Mouse (Mus musculus): ENCODE results near the gene Gmds. TPM values are rescaled to one million over a fixed set of nuclear protein-coding genes. Genes with fewer than 3 reads are reported as not detected.

Gene Gmds
- polyA plus RNA-seq, 1 experiment, result 8.8 TPM

DNA sequence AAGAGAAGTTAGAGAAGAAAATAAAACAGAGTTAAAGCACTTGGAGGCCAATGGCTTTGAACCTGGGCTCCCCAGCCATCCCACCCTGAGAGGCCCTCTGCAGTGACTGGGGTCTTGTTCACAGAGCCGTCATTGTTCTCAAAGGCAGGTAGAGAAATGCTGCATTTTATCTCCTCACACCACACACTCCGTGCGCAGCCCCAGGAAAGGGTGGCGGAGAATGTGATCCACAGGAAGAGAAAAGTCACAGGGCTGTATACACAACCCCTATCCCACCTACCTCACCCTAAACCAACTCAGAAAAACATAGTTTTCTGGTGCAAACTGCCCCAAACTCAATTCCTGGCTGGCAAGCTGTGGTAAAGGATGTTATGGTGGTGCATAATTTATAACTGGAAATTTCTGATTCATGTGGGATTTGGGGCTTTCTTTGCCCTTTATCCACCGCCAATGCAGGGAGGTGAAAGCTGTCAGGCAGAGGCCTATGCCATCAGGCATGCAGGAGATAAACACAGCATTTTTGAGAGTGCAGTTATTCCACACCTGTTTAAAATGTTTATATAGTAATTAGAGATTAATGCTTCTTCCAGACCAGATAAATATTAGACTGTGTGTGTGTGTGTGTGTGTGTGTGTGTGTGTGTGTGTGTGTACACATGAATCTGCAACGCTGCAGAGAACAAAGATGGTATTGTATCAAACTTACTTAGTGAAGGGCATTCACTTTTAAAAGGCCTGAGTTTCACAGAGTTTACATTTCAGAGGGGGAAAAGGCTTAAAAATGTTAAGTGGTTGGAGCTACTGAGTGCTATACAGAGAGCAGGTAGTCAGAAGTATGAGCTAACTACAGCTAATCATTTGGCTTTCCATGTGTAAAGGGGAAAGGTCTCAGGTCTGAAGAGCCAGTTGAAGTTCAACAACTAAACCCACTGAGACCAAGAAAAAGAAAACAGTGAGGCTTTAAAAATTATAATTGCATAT, 290.3 kb downstream of the Gmds start:
- TF ChIP-seq POLR2A (IDR thresholded peaks at IDR 0.05; ENCODE audit: borderline replicate concordance, low read depth, low read length) (no peak), CTCF (IDR thresholded peaks at IDR 0.05; ENCODE audit: low read depth, low read length) (no peak)
- H3K4me3 ChIP-seq (ENCODE audit: insufficient read depth, low read length), result no peak overlapping the region
- peaks cover 13% of the 10 kb centered on the region for H3K4me1 ChIP-seq (ENCODE audit: control insufficient read depth, insufficient read depth, low read length)
- no peak overlapping the region for H3K27ac ChIP-seq (ENCODE audit: insufficient read depth, low read depth, low read length)

DNA sequence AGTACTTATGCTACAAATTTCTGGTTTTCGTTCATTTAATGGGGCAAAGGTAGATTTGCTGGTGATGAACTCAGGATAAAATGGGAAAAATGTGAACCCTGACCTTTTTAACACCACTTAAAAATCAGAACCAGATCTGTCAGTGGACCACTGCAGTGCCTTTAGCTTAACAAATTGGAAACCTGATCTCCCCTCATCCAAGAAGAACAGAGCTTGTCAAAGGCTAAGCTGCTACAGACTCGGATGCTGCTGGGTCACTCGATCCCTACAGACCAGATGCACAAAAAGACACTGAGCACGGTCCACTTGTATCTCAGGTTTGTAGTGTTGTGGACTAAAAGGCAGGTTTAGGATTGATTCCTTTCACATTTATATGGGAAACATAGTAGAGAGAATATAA, 291.6 kb downstream of the Gmds start:
- Histone ChIP-seq H3K4me3 (ENCODE audit: insufficient read depth, low read length) (no peak overlapping the region), H3K27ac (ENCODE audit: insufficient read depth, low read depth, low read length) (no peak overlapping the region), H3K4me1 (ENCODE audit: control insufficient read depth, insufficient read depth, low read length) (peaks cover 15% of the 10 kb centered on the region)
- TF ChIP-seq CTCF (IDR thresholded peaks at IDR 0.05; ENCODE audit: low read depth, low read length), result no peak

DNA sequence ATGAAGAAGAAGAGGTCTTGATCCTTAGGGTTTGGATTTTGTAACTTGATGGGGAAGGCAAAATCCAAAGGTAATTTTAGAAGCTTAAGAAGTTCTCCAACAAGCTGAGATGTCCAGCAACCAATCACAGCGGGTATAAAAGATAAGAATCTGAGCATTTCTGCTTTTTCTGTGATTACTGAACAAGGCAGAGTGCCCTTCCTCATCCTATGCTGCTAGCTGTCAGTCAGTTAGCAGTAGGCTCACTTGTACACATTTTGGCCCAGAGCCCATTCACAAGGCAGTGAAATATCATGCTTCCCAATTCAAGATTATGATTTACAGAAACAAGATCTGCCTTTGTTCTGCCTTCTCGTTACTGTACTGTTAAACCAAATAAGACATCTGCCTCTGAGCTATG, 295.8 kb downstream of the Gmds start:
- Histone ChIP-seq H3K27ac (ENCODE audit: insufficient read depth, low read depth, low read length) (no peak overlapping the region), H3K4me3 (ENCODE audit: insufficient read depth, low read length) (no peak overlapping the region), H3K4me1 (ENCODE audit: control insufficient read depth, insufficient read depth, low read length) (peaks cover 5% of the 10 kb centered on the region)
- TF ChIP-seq CTCF (IDR thresholded peaks at IDR 0.05; ENCODE audit: low read depth, low read length) (no peak), POLR2A (IDR thresholded peaks at IDR 0.05; ENCODE audit: borderline replicate concordance, low read depth, low read length) (no peak)

GRCm38 (mm10) chr13:32040822-32041221, 297.7 kb downstream of the Gmds start:
- no peak overlapping the region for H3K27ac ChIP-seq (ENCODE audit: insufficient read depth, low read depth, low read length)
- peaks cover 4% of the 10 kb centered on the region for H3K4me1 ChIP-seq (ENCODE audit: control insufficient read depth, insufficient read depth, low read length)
- no peak for TF ChIP-seq POLR2A (IDR thresholded peaks at IDR 0.05; ENCODE audit: borderline replicate concordance, low read depth, low read length)
- no peak for TF ChIP-seq CTCF (IDR thresholded peaks at IDR 0.05; ENCODE audit: low read depth, low read length)
- no peak overlapping the region for H3K4me3 ChIP-seq (ENCODE audit: insufficient read depth, low read length)

DNA sequence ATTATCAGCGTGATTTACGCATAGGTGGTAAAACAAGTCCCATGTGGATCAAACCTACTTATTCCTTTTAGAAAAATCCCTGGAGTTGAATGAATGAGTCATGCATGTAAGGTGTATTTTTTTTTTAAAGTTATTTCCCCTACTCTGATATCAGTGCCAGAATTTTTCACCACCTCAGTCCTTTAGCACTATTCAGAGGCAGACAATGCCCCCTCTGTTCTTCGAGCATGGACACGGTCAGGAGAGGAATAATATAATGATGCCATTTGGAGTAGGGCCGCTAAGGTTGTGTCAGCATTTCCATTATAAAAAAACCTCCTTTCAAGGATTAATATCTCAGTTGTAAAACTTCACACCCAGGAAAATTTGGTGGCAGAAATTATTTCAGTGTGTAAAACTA, 301.6 kb downstream of the Gmds start:
- Histone ChIP-seq H3K4me3 (ENCODE audit: insufficient read depth, low read length) (no peak overlapping the region), H3K27ac (ENCODE audit: insufficient read depth, low read depth, low read length) (no peak overlapping the region), H3K4me1 (ENCODE audit: control insufficient read depth, insufficient read depth, low read length) (no peaks in the 10 kb centered on the region)
- TF ChIP-seq CTCF (IDR thresholded peaks at IDR 0.05; ENCODE audit: low read depth, low read length) (no peak), POLR2A (IDR thresholded peaks at IDR 0.05; ENCODE audit: borderline replicate concordance, low read depth, low read length) (no peak)

GRCm38 (mm10) chr13:32034799-32035448, 303.6 kb downstream of the Gmds start:
- TF ChIP-seq POLR2A (IDR thresholded peaks at IDR 0.05; ENCODE audit: borderline replicate concordance, low read depth, low read length) (no peak), CTCF (IDR thresholded peaks at IDR 0.05; ENCODE audit: low read depth, low read length) (no peak)
- H3K4me1 ChIP-seq (ENCODE audit: control insufficient read depth, insufficient read depth, low read length), result no peaks in the 10 kb centered on the region
- no peak overlapping the region for H3K27ac ChIP-seq (ENCODE audit: insufficient read depth, low read depth, low read length)

DNA sequence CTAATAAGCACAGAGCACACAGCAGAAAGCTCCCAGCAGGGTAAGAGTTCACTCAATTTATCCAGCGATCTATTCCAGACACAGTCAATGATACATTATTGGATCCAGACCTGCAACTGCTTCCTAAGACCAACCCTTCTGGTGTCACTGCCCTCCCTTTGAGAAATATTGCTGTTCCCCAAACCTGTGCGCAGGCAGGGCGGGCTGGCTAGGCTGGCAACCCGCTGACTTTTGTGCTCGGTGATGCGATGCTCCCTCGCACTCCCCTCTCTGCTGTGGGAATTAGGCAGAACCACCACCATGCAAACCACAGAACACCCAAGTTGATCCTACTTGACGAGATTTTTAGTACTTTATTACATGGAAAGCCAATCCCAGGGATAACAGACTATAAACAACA, 304.4 kb downstream of the Gmds start:
- no peak overlapping the region for H3K27ac ChIP-seq (ENCODE audit: insufficient read depth, low read depth, low read length)
- peaks cover 4% of the 10 kb centered on the region; the same call in 1 of the 2 replicates for H3K4me1 ChIP-seq (ENCODE audit: control insufficient read depth, insufficient read depth, low read length)
- TF ChIP-seq POLR2A (IDR thresholded peaks at IDR 0.05; ENCODE audit: borderline replicate concordance, low read depth, low read length), result no peak
- TF ChIP-seq CTCF (IDR thresholded peaks at IDR 0.05; ENCODE audit: low read depth, low read length), result no peak
- no peak overlapping the region for H3K4me3 ChIP-seq (ENCODE audit: insufficient read depth, low read length)

More at GRCm38 (mm10) chr13:32034799-32035448, 303.6 kb downstream of the Gmds start:
- no peak overlapping the region for H3K4me3 ChIP-seq (ENCODE audit: insufficient read depth, low read length)

GRCm38 (mm10) chr13:32026226-32026975, 312.1 kb downstream of the Gmds start:
- no peak overlapping the region for H3K4me3 ChIP-seq (ENCODE audit: insufficient read depth, low read length)
- TF ChIP-seq POLR2A (IDR thresholded peaks at IDR 0.05; ENCODE audit: borderline replicate concordance, low read depth, low read length), result no peak
- no peak for TF ChIP-seq CTCF (IDR thresholded peaks at IDR 0.05; ENCODE audit: low read depth, low read length)
- H3K27ac ChIP-seq (ENCODE audit: insufficient read depth, low read depth, low read length), result no peak overlapping the region
- H3K4me1 ChIP-seq (ENCODE audit: control insufficient read depth, insufficient read depth, low read length), result peaks cover 8% of the 10 kb centered on the region

GRCm38 (mm10) chr13:32024822-32025221, 313.7 kb downstream of the Gmds start:
- no peak for TF ChIP-seq POLR2A (IDR thresholded peaks at IDR 0.05; ENCODE audit: borderline replicate concordance, low read depth, low read length)
- no peak for TF ChIP-seq CTCF (IDR thresholded peaks at IDR 0.05; ENCODE audit: low read depth, low read length)
- Histone ChIP-seq H3K4me1 (ENCODE audit: control insufficient read depth, insufficient read depth, low read length) (peaks cover 11% of the 10 kb centered on the region), H3K27ac (ENCODE audit: insufficient read depth, low read depth, low read length) (no peak overlapping the region), H3K4me3 (ENCODE audit: insufficient read depth, low read length) (no peak overlapping the region)

All from bone marrow macrophage, adult 2 months (primary cell).